Mouse (Mus musculus) neural tube, embryonic 11.5 days (tissue): ENCODE data around the gene Qsox1. TPM values are rescaled to one million over a fixed set of nuclear protein-coding genes. Genes with fewer than 3 reads are reported as not detected.
A peak's percentile ranks its signal among the peaks of the same experiment; 100 is the strongest.

ENCODE experiments used
- ATAC-seq: fragments of 200-750 bp; cut with Nextera tagmentation; 2 replicates; pipeline ENCODE4 v1.8.0; 2017; ENCODE audit warnings: moderate number of reproducible peaks, mild to moderate bottlenecking, moderate TSS enrichment, moderate library complexity; ENCODE audit not compliant: insufficient read depth, low FRiP score, low TSS enrichment
- DNase-seq: peaks from one replicate; pipeline ENCODE4 v3.0.0-alpha.2; 2015; ENCODE audit warnings: low spot score
- H3K27ac ChIP-seq: fragments of 300-500 bp; sonication (generic); 2 replicates; pipeline ENCODE4 v1.5.1; 2014; ENCODE audit warnings: low read depth, mild to moderate bottlenecking, low read length
- H3K27me3 ChIP-seq: fragments of 300-500 bp; sonication (generic); 2 replicates; pipeline ENCODE4 v1.6.1; 2014; ENCODE audit warnings: mild to moderate bottlenecking, low read length, mixed read lengths; ENCODE audit not compliant: control insufficient read depth, insufficient read depth
- H3K36me3 ChIP-seq: fragments of 300-500 bp; sonication (generic); 2 replicates; pipeline ENCODE4 v1.6.1; 2014; ENCODE audit warnings: mild to moderate bottlenecking, low read length, moderate library complexity, mixed read lengths; ENCODE audit not compliant: control insufficient read depth, insufficient read depth
- H3K4me1 ChIP-seq: fragments of 300-500 bp; sonication (generic); 2 replicates; pipeline ENCODE4 v1.6.1; 2014; ENCODE audit warnings: low read length, mixed read lengths; ENCODE audit not compliant: control insufficient read depth, insufficient read depth
- H3K4me2 ChIP-seq: fragments of 300-500 bp; sonication (generic); 2 replicates; pipeline ENCODE4 v1.6.1; 2014; ENCODE audit warnings: low read depth, mild to moderate bottlenecking, moderate library complexity
- H3K4me3 ChIP-seq: fragments of 300-500 bp; sonication (generic); 2 replicates; pipeline ENCODE4 v1.5.1; 2014; ENCODE audit warnings: low read depth, low read length
- H3K9ac ChIP-seq: fragments of 300-500 bp; sonication (generic); 2 replicates; pipeline ENCODE4 v1.6.1; 2014; ENCODE audit warnings: mild to moderate bottlenecking, low read length
- H3K9me3 ChIP-seq: fragments of 300-500 bp; sonication (generic); 2 replicates; pipeline ENCODE4 v1.6.1; 2016; ENCODE audit warnings: low read length; ENCODE audit not compliant: control insufficient read depth
- whole genome bisulfite sequencing: fragments of 180-500 bp; shearing (Covaris S2); extraction: QIAGEN DNeasy Blood & Tissue Kit; methylation state at CpG from one replicate; pipeline ENCODE4 v1.1.7; 2014; 5-methylcytosine and 5-hydroxymethylcytosine counted together
- polyA plus RNA-seq: library from polyadenylated mRNA; unstranded; fragments of >200 nt; fragmentation: Nextera tagmentation; extraction: Ambion mirVana; gene quantifications from 2 replicates; pipeline ENCODE4 v1.2.1, GENCODE M21; 2014

The Qsox1 gene
- polyA plus RNA-seq = 9.5 and 10.3 TPM in 2 replicates

DNA sequence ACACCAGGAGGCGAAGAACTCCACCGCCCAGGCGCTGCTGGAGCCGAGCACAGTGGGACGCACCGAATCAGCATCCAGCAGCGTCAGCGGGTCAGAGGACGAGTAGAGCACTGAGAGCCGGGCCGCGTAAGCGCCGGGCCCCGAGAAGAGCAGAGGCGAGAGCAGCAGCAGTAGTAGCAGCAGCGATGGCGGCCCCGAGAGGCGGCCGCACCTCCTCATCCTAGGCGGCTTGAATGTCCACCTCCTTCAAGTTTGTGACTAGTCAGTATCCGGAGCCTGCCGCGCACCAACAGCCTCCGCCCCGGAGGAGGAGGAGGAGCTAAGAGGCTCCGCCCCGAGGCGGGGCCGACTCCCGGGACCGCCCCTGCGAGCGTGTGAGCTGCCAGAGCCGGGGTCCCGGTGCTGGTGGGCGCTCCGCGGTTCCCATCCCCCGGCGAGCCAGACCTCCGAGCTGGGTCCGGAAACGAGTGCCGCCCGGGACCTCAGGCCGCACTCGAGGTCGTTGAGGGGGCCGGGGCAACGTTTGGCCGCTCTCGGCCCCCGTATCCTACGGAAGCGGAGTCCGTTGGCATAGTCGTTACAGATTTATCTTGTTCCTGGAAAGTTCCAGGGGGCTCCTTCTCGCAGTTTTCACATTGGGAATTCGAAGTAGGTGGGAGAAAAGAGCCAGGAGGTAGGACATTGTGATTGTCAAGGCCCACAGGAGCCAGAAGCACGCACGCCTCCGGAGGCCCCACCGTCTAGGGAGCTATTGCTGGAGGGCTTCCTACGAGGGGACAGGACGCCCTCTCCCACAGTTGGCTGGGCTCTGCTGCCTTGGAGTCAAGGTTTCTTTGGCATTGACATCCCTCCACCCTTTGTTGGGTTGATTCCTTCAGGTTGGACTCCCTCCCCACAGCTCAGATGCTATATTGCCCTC, at the start of gene Qsox1:
TSS of gene Qsox1 (minus strand) at position 309 of the 919 bp plus-strand sequence.
- no peaks in the 10 kb centered on the region for H3K9me3 ChIP-seq
- under 1% methylated on average over 61 of the region's 67 CpGs for WGBS
- DNase-seq (peak; percentile 93), ATAC-seq (peak; percentile 93)
- H3K27me3 ChIP-seq = no peaks in the 10 kb centered on the region
- H3K4me2 ChIP-seq = peak within 1 kb of the TSS; percentile 63
- peaks cover 11% of the 10 kb centered on the region; the same call in 1 of the 2 replicates for H3K4me1 ChIP-seq
- no peaks in the 10 kb centered on the region for H3K36me3 ChIP-seq
- H3K4me3 ChIP-seq = peak within 1 kb of the TSS; percentile 76
- peak within 1 kb of the TSS; percentile 71 for H3K9ac ChIP-seq
- H3K27ac ChIP-seq = 0 out of 2 replicates have a peak within 1 kb of the TSS, but pooled peaks have one; percentile 34

DNA sequence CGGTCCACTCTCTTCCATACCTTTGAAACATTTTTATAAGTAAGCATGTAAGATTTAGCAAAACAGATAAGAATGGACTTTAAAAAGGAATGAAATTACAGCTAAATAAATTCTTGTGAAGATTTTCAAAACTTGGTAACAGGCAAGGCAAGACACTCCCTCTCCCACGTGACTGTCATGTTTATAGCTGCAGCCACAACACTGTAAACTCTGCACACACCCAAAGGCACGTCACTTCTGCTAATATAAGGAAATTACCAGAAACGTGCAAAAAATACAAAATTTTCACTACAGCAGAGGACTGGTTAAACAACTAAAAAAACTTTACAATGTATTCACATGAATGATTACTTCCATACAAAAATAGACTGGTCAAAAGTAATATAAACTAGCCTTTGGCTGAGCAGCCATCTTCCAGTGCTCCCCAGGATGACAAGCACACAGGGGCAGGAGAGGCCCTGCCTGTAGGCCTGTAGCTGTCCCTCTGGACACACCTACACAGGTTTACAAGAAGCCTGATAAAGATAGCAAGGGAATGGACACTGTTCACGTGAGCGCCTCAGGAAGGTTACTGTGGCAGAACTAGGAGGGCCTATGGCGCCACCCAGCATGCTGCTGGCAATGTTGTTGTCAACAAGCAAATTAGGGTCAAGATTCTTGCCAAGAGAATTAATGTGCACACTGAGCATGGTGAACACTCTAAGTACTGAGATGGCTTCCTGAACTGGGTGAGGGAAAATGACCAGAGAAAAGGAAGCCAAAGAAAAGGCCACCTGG, 42.4 kb upstream of the Qsox1 start:
- 88% methylated on average over 7 of the region's 7 CpGs for WGBS
- H3K4me2 ChIP-seq = no peak overlapping the region
- no peaks in the 10 kb centered on the region for H3K4me1 ChIP-seq
- no peak for DNase-seq
- H3K9ac ChIP-seq = no peak overlapping the region
- H3K9me3 ChIP-seq = no peaks in the 10 kb centered on the region
- no peak for ATAC-seq
- no peak overlapping the region for H3K27ac ChIP-seq
- H3K27me3 ChIP-seq = no peaks in the 10 kb centered on the region
- peaks cover 2% of the 10 kb centered on the region; the same call in 1 of the 2 replicates for H3K36me3 ChIP-seq
- H3K4me3 ChIP-seq = no peak overlapping the region

DNA sequence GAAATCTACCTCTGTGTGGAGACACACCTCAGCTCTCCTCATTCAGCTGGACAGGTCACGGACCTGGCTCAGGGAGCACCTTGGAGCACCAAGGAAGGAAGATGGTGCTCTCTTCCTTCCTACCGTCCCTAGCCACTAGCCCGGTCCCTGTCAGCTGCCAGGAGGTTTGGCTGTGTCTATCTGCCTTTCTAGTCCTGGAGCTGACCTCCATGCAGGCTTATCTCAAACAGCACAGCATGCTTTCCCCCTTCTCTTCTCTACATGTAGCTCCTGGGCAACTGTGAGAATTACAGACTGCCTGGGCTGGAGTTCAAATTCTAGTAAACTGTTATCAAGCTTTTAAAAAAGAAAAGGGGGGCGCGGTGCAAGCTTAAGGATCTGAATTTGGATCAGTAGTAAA, 40.3 kb upstream of the Qsox1 start:
- WGBS = 97% methylated on average over 5 of the region's 5 CpGs
- Histone ChIP-seq H3K27ac (no peak overlapping the region), H3K4me2 (no peak overlapping the region), H3K4me1 (no peaks in the 10 kb centered on the region), H3K36me3 (peaks cover 2% of the 10 kb centered on the region; the same call in 1 of the 2 replicates), H3K9me3 (no peaks in the 10 kb centered on the region), H3K27me3 (no peaks in the 10 kb centered on the region), H3K9ac (no peak overlapping the region), H3K4me3 (no peak overlapping the region)
- no peak for ATAC-seq
- DNase-seq = no peak

DNA sequence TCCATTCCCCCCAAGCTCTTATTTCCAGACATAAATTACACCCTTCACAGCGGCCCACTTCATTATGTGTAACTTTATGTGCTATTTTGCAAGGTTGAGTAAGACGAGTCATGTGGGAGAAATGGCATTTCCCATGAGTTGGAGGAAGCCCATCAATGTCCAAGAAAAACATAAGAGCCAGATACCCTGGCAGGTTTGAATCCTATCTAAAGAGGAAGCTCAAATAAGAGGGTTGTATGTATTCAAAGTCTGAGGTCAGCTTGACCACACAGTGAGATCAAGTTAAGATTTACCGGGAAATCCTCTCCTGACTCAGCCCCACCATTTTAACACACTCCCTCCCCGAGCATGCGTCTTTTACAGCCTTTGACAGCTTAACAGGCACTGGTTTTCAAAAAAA, 31.5 kb upstream of the Qsox1 start:
- Histone ChIP-seq H3K9ac (no peak overlapping the region), H3K4me3 (no peak overlapping the region), H3K36me3 (peaks cover 4% of the 10 kb centered on the region; the same call in 1 of the 2 replicates), H3K27me3 (no peaks in the 10 kb centered on the region), H3K9me3 (no peaks in the 10 kb centered on the region), H3K27ac (no peak overlapping the region), H3K4me2 (no peak overlapping the region), H3K4me1 (no peaks in the 10 kb centered on the region)
- 81% methylated on average over 5 of the region's 5 CpGs for WGBS
- DNase-seq (no peak), ATAC-seq (no peak)

DNA sequence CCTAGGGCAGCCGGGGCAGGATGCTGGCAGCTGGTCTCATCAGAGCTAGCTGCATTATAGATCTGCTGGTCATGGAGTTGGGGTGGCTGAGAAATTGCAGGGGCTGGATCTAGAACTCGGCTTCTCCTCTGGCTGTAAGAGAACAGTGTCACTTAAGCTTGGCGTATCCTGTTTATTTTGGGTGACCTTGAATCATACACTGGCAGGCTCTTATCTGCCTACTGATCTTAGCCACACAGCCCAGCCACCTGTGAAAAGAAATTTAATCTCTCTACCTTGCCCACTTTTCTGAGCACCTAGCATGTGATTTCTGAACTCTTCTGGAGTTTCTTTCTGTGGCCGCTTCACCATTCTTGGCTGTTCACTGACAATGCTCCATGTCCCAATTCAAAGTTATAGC, 30.8 kb upstream of the Qsox1 start:
- Histone ChIP-seq H3K4me2 (no peak overlapping the region), H3K4me3 (no peak overlapping the region), H3K27ac (no peak overlapping the region), H3K36me3 (peaks cover 4% of the 10 kb centered on the region; the same call in 1 of the 2 replicates), H3K27me3 (no peaks in the 10 kb centered on the region), H3K9me3 (no peaks in the 10 kb centered on the region), H3K9ac (no peak overlapping the region), H3K4me1 (no peaks in the 10 kb centered on the region)
- no peak for DNase-seq
- 93% methylated on average over 4 of the region's 4 CpGs for WGBS
- ATAC-seq = no peak

DNA sequence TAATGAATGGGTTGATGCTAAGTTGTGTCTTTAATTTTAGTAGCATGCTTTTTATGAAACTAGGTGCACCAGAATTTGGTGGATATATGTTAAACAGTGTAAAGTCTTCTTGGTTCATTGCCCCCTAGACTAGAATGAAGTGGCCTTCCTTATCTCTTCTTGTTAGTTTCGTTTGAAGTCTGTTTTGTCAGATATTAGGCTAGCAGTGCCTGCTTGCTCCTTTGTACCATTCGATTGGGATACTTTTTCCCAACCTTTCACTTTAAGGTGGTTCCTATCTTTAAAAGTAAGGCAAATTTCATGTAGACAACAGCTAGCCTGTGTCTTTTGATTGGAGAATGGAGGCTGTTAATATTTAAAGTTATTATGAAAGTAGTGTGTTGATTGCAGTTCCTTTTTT, 23.0 kb upstream of the Qsox1 start:
- Histone ChIP-seq H3K9me3 (no peaks in the 10 kb centered on the region), H3K27me3 (no peaks in the 10 kb centered on the region), H3K4me1 (no peaks in the 10 kb centered on the region), H3K4me3 (no peak overlapping the region), H3K36me3 (no peaks in the 10 kb centered on the region), H3K9ac (no peak overlapping the region), H3K27ac (no peak overlapping the region), H3K4me2 (no peak overlapping the region)
- DNase-seq (no peak), ATAC-seq (no peak)
- 76% methylated on average over 2 of the region's 2 CpGs for WGBS

DNA sequence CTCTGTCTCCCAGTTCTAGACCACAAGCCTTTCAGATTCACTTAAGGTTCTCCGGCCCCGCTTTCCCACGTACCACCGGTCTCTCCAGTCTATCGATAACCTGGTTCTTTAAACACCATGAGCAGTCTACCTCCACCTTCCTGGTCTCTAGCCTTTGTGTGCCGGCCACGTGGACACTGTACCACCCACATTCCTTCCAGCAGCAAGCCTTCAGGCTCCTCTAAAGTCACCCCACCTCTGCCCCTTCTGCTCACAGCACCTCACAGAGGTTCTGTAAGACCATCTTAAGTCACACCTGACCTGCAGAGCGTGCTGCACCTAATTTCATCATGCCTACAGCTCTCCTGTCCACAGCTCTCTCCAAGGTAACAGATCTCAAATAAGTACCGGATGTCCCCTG, 20.9 kb upstream of the Qsox1 start:
- 94% methylated on average over 9 of the region's 9 CpGs for WGBS
- ATAC-seq (no peak), DNase-seq (no peak)
- Histone ChIP-seq H3K4me2 (no peak overlapping the region), H3K4me1 (no peaks in the 10 kb centered on the region), H3K36me3 (no peaks in the 10 kb centered on the region), H3K9ac (no peak overlapping the region), H3K27me3 (no peaks in the 10 kb centered on the region), H3K4me3 (no peak overlapping the region), H3K9me3 (no peaks in the 10 kb centered on the region), H3K27ac (no peak overlapping the region)

DNA sequence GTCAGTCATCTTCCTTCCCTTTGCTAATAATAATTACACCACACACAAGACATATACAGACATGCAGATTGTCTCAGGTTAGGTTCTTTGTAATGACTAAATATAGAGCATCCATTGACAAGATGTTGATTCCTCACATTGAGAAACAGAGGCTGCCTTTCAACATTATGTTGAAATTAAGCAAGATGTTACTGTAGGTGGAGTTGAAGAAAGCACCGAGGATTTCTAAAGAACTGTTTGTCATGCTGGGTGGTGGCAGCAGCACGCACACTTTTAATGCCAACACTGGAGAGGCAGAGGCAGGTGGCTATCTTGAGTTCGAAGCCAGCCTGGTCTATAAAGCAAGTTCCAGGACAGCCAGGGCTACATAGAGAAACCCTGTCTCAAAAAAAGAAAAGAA, 19.3 kb upstream of the Qsox1 start:
- no peak overlapping the region for H3K27ac ChIP-seq
- no peak overlapping the region for H3K9ac ChIP-seq
- no peak for DNase-seq
- H3K9me3 ChIP-seq = no peaks in the 10 kb centered on the region
- ATAC-seq = no peak
- no peaks in the 10 kb centered on the region for H3K27me3 ChIP-seq
- no peaks in the 10 kb centered on the region for H3K4me1 ChIP-seq
- no peak overlapping the region for H3K4me3 ChIP-seq
- H3K4me2 ChIP-seq = no peak overlapping the region
- 90% methylated on average over 3 of the region's 3 CpGs for WGBS
- no peaks in the 10 kb centered on the region for H3K36me3 ChIP-seq
